ENCODE assay signal across 18 mouse cellular contexts in the genomic region with DNA sequence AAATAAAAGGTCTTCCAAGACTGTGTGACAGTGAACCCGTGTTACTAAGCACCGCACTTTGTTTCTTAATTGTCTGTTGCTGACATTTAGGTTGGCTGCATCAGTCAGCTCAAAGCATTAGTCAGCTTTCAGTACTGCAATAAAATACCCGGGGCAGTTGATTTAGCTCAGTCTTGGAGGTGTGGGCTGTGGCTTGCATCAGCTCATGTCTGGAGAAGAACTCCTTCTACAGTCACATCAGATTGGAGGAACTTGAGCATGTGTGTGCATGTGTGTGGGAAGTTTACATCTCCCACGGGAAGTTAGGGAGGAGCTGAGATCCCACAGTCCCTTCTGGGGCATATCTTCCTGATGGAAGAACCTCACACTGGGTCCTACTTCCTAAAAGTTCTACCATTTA. TPM values are rescaled to one million over a fixed set of nuclear protein-coding genes. Genes with fewer than 3 reads are reported as not detected.
DNase-seq lines count a peak whose midpoint lies in the region; TF ChIP-seq lines count a peak whose summit lies in the region.
"Had no signal": no experiment of that assay in that cellular context is flagged by ENCODE, and none has a peak within 500 bp of the region (broad histone marks: within the 10 kb centered on the region; RNA-seq: fewer than 3 reads in every experiment).

No protein-coding gene starts in this region.

- H3K79me2 ChIP-seq in myocyte (ENCODE audit: control insufficient read depth, insufficient read depth): no peaks in the 10 kb centered on the region

- no peaks in the 10 kb centered on the region for H3K27me3 ChIP-seq in myocyte (ENCODE audit: control insufficient read depth, insufficient read depth, insufficient read length)
- H3K27me3 ChIP-seq: embryonic facial prominence, embryonic 12.5 days; forebrain, embryonic 12.5 days; heart, embryonic 13.5 days; hindbrain, embryonic 12.5 days had no signal

- H3K36me3 ChIP-seq in myocyte (ENCODE audit: control insufficient read depth, insufficient read depth): no peaks in the 10 kb centered on the region
- H3K36me3 ChIP-seq: embryonic facial prominence, embryonic 12.5 days; forebrain, embryonic 12.5 days; heart, embryonic 13.5 days; hindbrain, embryonic 12.5 days had no signal

- no peak overlapping the region for H3ac ChIP-seq in myocyte (ENCODE audit: control insufficient read depth, insufficient read length)

- H3K4me3 ChIP-seq in myocyte: no peak overlapping the region
- H3K4me3 ChIP-seq: embryonic facial prominence, embryonic 12.5 days; forebrain, embryonic 12.5 days; heart, embryonic 13.5 days; hindbrain, embryonic 12.5 days had no signal

- H3K4me2 ChIP-seq in myocyte (ENCODE audit: low read depth): no peak overlapping the region
- H3K4me2 ChIP-seq: embryonic facial prominence, embryonic 12.5 days; forebrain, embryonic 12.5 days; heart, embryonic 13.5 days; hindbrain, embryonic 12.5 days had no signal

- TF ChIP-seq POLR2A in myocyte (IDR thresholded peaks at IDR 0.05; ENCODE audit: insufficient read length, low read depth): no peak

- peak; percentile 8 for DNase-seq in adrenal gland, adult 2 months
- no peak for DNase-seq in adrenal gland, adult (ENCODE audit: inconsistent age in 2 of 2, low spot score in 1 of 2)
- DNase-seq in thymus, postnatal 4 days: peak; percentile 4
- DNase-seq in thymus, postnatal 0 days (ENCODE audit: low spot score): no peak
- peak; percentile 67 for DNase-seq in fat pad, adult 2 months (ENCODE audit: extremely low read depth, low read depth, low spot score)
- DNase-seq in layer of hippocampus, adult 11-12 months (ENCODE audit: low spot score): no peak
- DNase-seq in right cerebral cortex, postnatal 25 days: no peak
- DNase-seq: adrenal gland, postnatal 25 days; cerebellum, adult 11 months; cerebellum, adult 9-10 months; cerebellum, postnatal 25 days; gastrocnemius, postnatal 10 days; heart, postnatal 4 days had no signal

TF ChIP-seq in myocyte, 11 proteins besides CTCF, POLR2A, EP300 and RAD21:
- TF ChIP-seq CEBPB (IDR thresholded peaks at IDR 0.05; ENCODE audit: insufficient read depth, poor library complexity, severe bottlenecking): 0 out of 2 replicates have a peak, but pooled peaks have one; percentile 37
- no peak for TF ChIP-seq REST (IDR thresholded peaks at IDR 0.05; ENCODE audit: insufficient read depth, insufficient read length)

RNA-seq across cellular contexts. Expression of a gene that starts 38.9 kb away (rescaled TPM):
- 10 to 100 TPM; 23.5 to 25.7 TPM for total RNA-seq in adrenal gland, adult 2 months (2021)
- 0.88 and 1.4 TPM in 2 replicates for polyA plus RNA-seq in adrenal gland, adult 2 months (2012; rRNA removed)
- 1.6 and 1.7 TPM in 2 replicates for polyA plus RNA-seq in thymus, postnatal 0 days (2015; fragmentation: Nextera tagmentation; extraction: Ambion mirVana)
- polyA plus RNA-seq in myocyte (2012; fragmentation: generic; extraction: Trizol): 0.01 TPM

Comparison
In these comparisons a context has a peak if more than half of its experiments do, and no peak if none do; other contexts are left out.
1. DNase-seq: peak in adrenal gland, adult 2 months (single experiment), thymus, postnatal 4 days (single experiment) and fat pad, adult 2 months (single experiment); none in adrenal gland, adult (0 of 2), thymus, postnatal 0 days (single experiment), layer of hippocampus, adult 11-12 months (single experiment) and right cerebral cortex, postnatal 25 days (single experiment).